Mouse (Mus musculus) layer of hippocampus, adult 2 months (tissue): ENCODE measurements around the gene Krtdap. TPM values are rescaled to one million over a fixed set of nuclear protein-coding genes. Genes with fewer than 3 reads are reported as not detected.
"Not testable (repeated sequence)": the region's sequence is repeated elsewhere in the genome, so short reads cannot be mapped to it uniquely, and the experiment has no call there.

Experiments
- DNase-seq, 2 experiments: peaks; one replicate each; pipeline ENCODE4 v3.0.0; 2022; ENCODE audit warnings: low spot score in 2 of 2
- H3K27ac ChIP-seq: fragments of 200-600 bp; 2 replicates; pipeline ENCODE4 v1.8.1; 2022
- H3K4me3 ChIP-seq: fragments of 200-600 bp; 2 replicates; pipeline ENCODE4 v1.8.1; 2022; ENCODE audit warnings: mild to moderate bottlenecking
- CTCF ChIP-seq: fragments of 200-600 bp; conservative IDR thresholded peaks from 2 replicates; pipeline ENCODE4 v1.8.1; 2022; ENCODE audit warnings: antibody characterized with exemption, mild to moderate bottlenecking, moderate library complexity
- long read RNA-seq, 2 experiments: library from polyadenylated mRNA; stranded (forward); transcript quantifications; one replicate each; pipeline ENCODE4 v2.0.0; 2021; ENCODE audit warnings: borderline mapping rate in 2 of 2
- total RNA-seq, 2 experiments: library from RNA; stranded (reverse); gene quantifications; 2 replicates each; pipeline ENCODE4 v1.2.3; 2021

Gene Krtdap
- total RNA-seq, result not detected
- long read RNA-seq, experiment 1, result 0 reads
- long read RNA-seq, experiment 2, result 0 reads

DNA sequence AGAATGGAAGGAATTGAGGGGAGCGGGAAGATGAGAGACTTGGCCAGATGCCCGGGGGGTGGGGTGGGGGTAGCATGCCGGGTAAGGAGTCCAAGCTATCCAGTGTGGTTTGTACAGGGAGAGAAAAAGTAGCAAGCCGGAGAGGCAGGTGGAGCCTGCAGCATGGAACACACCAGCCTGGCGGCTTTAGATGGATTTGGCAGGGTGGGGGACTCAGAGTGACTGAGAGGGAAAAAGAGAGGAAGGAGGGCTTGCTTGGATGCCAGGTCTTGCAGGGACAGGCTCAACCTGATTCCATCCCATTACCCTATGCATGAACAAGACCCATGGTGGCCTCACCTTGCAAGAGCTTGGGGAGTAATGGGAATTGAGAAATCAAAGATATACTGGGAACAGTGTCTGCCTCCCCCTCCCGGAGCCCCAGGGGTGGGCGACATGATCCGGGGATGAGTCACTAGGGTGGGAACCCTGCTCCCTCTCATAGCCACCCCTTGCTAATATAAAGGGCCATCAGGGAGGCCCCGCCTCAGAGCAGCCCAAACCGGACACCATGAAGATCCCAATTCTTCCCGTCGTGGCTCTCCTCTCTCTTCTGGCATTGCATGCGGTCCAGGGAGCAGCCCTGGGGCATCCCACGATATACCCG is at the start of gene Krtdap:
TSS of gene Krtdap (plus strand) at position 520 of the 646 bp plus-strand sequence.
- Histone ChIP-seq H3K27ac (no peak within 1 kb of the TSS), H3K4me3 (no peak within 1 kb of the TSS)
- no peak for DNase-seq
- no peak for TF ChIP-seq CTCF

DNA sequence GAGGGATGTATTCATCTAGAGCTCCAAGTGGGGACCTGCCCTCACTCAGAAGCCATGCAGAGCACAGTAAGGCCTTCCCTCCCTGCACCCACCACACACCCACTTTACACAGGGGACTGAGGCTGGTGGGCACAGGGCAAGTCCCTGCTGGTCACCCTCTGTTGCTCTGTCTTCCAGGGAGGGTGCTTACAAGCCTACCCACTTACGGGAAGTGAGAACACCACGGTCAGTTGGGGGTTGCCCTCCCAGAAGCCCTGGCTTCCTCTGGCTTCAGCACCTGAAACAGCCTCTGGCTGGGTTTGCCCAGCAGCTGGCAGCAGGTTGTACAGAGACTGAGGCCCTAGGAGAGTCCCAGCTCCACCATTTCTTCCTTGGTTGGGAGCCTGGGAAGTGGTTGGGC is 45.1 kb upstream of the Krtdap start:
- H3K27ac ChIP-seq, H3K4me3 ChIP-seq, DNase-seq: not testable (repeated sequence)

- not testable (repeated sequence) for DNase-seq, H3K27ac ChIP-seq, H3K4me3 ChIP-seq
These were observed 44.1 kb upstream of the Krtdap start, which contains the start of gene Gapdhs for GRCm38 (mm10) chr7:30743617-30744016. Gene Gapdhs, minus strand, starts transcription at chr7:30743681.

DNA sequence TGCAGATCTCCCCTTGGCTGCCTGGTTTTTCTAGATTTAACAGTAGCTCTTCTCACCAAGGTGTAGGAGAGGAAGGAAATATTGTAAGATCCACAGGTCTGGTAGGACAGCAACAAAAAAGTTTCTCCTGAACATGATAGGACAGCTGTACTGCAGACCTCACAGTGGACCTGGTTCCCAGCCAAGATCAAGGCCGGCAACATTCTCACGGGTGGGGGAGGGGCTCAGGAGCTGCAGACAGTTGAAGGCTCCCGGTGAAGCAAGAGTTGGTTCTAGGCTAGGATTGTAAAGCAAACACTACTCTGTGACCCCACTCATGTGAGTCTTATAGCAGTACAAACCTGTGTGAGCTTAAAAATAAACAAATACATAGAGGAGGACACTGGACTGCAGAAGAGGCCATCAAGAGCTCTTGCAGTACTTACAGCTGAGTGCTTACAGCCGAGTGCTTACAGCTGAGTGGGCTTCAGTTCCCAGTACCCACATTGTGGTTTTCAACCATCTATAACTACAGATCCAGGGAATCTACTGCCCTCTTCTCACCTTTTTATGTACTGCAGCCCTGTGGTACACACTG is 43.6 kb upstream of the Krtdap start:
- TF ChIP-seq CTCF, result peak; percentile 35
- Histone ChIP-seq H3K27ac (no peak overlapping the region), H3K4me3 (no peak overlapping the region)
- no peak for DNase-seq

DNA sequence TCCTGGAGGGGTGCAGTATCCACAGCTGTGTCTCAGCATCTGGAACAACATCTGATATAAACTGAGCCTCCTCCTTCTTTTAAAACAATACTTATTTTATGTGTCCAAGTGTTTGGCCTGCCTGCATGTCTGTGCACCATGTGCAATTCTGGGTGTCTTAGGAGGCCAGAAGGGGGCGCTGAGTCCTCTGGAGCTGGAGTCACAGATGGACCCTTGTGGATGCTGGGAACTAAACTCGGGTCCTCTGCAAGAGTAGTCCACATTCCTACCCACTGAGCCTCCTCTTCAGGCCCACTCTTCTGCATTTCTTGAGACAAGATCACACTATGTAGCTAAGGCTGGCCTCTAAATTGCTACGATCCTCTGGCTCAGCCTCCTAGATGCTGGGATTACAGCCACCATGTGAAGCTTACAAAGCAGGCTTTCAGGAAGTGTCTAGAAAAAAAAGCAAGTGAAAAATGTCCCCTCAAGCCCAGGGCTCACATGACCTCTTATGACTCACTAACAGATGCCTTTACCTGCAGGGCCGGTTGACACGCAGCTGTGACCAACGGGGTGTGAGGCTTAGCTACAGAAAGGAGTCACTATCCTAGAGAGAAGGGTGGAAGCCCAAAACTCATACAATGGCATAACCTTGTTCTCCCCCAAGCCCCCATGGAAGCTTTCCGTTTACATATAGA is 40.0 kb upstream of the Krtdap start:
- Histone ChIP-seq H3K27ac (no peak overlapping the region), H3K4me3 (no peak overlapping the region)
- peak; percentile 31 for TF ChIP-seq CTCF
- no peak for DNase-seq

- H3K27ac ChIP-seq, result no peak overlapping the region
- no peak overlapping the region for H3K4me3 ChIP-seq
- no peak for TF ChIP-seq CTCF
- DNase-seq, result no peak
These were observed 37.7 kb upstream of the Krtdap start for GRCm38 (mm10) chr7:30749824-30750606.

- Histone ChIP-seq H3K4me3 (no peak within 1 kb of the TSS), H3K27ac (no peak within 1 kb of the TSS)
- no peak for TF ChIP-seq CTCF
- DNase-seq, result no peak
These were observed 36.5 kb upstream of the Krtdap start, which contains the start of gene Sbsn for GRCm38 (mm10) chr7:30751086-30751669. Gene Sbsn, plus strand, starts transcription at chr7:30751471.

- no peak for DNase-seq
- Histone ChIP-seq H3K27ac (no peak overlapping the region), H3K4me3 (no peak overlapping the region)
- no peak for TF ChIP-seq CTCF
These were observed 30.7 kb upstream of the Krtdap start for GRCm38 (mm10) chr7:30757001-30757400.

DNA sequence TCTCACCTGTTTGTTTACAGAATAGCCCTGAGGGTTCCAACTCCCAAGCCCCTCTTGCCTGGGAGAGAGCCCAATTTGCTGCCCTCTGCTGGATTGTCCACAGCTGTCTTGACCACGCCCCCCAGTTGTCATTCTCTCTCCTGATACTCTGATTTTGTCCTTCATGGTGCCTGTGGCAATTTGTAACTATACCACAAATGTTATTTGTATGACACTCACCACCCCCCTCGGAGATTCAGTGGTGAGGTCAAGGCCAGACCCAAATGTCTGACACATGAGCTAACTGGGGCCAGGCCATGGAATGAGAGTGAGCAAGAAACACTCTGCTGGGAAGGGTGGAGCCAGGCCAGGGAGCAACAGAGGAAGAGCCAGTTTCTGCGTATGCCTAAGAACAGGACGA is 28.8 kb upstream of the Krtdap start:
- TF ChIP-seq CTCF, result peak; percentile 57
- H3K27ac ChIP-seq, result no peak overlapping the region
- DNase-seq, result no peak
- H3K4me3 ChIP-seq, result no peak overlapping the region

DNA sequence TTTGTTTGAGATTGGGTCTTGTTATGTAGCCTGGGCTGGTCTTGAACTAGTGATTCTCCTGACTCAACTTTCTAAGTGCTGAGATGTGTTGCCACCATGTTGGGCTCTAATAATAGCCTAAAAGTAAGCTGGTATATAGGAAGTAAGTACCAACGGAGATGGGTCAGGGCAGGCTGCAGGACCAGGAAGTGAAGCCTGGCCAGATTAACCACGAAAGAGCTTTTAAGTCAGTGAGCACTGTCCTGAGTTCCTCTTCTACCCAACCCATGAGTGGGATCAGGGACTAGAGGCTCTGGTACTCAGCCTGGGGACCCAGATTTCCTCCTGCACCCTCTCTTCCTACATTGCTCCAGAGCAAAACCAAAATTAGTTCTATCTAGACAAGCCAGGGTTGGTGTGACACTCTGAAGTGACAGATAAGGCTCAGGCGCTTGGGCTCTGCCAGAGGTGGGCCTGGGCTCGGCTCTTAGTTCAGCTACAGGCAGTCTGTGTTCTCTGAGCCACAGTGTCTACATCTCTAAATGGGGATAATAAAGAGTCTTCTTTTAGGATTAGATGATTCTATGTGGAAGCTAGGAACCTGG is 25.8 kb upstream of the Krtdap start:
- H3K4me3 ChIP-seq, result no peak overlapping the region
- DNase-seq, result no peak
- H3K27ac ChIP-seq, result no peak overlapping the region
- no peak for TF ChIP-seq CTCF

DNA sequence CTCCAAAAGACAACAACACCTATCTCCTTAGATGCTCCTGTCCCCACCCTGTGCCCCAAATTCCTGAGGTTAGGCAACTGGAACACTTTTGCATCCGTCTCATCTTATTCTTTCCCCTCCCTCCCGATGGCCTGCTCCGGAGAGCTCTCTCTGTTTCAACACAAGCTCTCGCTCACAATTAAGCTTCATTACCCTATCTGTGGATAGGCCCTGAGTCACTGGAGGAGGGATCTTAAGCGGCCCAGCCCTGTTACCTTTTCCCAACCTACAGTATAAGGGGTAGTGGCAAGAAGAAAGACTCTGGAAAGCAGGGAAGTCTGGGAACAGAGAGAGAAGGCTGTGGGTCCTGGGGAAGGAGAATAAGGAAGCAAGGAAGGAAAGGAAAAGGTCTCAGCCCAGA is 24.2 kb upstream of the Krtdap start, which contains the start of gene Dmkn:
TSS of gene Dmkn (plus strand) at position 301 of the 400 bp plus-strand sequence.
- no peak for TF ChIP-seq CTCF

DNA sequence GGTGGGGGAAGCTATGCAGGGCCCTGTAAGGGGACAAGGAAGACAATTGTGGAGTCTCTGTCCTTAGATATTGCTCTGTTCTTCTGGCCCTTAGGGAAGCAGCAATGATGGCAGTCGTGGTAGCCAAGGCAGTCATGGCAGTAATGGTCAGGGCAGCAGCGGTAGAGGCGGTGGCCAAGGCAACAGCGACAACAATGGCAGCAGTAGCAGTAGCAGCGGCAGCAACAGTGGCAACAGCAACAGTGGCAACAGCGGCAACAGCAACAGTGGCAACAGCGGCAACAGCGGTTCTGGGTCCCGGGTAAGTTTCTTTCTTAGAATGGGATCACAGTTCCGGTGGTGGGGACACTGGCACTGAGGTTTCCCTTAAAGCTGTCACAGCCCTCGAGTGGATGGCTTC is 22.5 kb upstream of the Krtdap start:
- no peak for DNase-seq
- no peak for TF ChIP-seq CTCF
- no peak overlapping the region for H3K4me3 ChIP-seq
- H3K27ac ChIP-seq, result no peak overlapping the region

More for the DNA sequence above, 24.2 kb upstream of the Krtdap start, which contains the start of gene Dmkn:
- DNase-seq, result no peak
- Histone ChIP-seq H3K4me3 (no peak within 1 kb of the TSS), H3K27ac (no peak within 1 kb of the TSS)
